Mouse (Mus musculus) liver, postnatal 0 days (tissue): ENCODE measurements around the gene Jmjd8. TPM values are rescaled to one million over a fixed set of nuclear protein-coding genes. Genes with fewer than 3 reads are reported as not detected.
"Not testable (repeated sequence)": the region's sequence is repeated elsewhere in the genome, so short reads cannot be mapped to it uniquely, and the experiment has no call there.

Experiments used
- ATAC-seq: fragments of 200-750 bp; cut with Nextera tagmentation; 2 replicates; pipeline ENCODE4 v1.8.0; 2017; ENCODE audit warnings: mild to moderate bottlenecking, moderate library complexity
- DNase-seq: peaks from one replicate; pipeline ENCODE4 v3.0.0-alpha.2; 2016
- H3K27ac ChIP-seq: fragments of 300-500 bp; sonication (generic); 2 replicates; pipeline ENCODE4 v1.5.1; 2014; ENCODE audit warnings: antibody characterized with exemption, moderate library complexity, mild to moderate bottlenecking, low read depth
- H3K27me3 ChIP-seq: fragments of 300-500 bp; sonication (generic); 2 replicates; pipeline ENCODE4 v1.6.1; 2014; ENCODE audit warnings: low read length, control low read depth, mixed read lengths; ENCODE audit not compliant: insufficient read depth
- H3K36me3 ChIP-seq: fragments of 300-500 bp; sonication (generic); replicated peaks from 2 replicates; pipeline ENCODE4 v1.6.1; 2014; ENCODE audit warnings: mild to moderate bottlenecking, control low read depth, low read length, moderate library complexity, mixed read lengths; ENCODE audit not compliant: insufficient read depth
- H3K4me1 ChIP-seq: fragments of 300-500 bp; sonication (generic); 2 replicates; pipeline ENCODE4 v1.6.1; 2014; ENCODE audit warnings: antibody characterized with exemption, mild to moderate bottlenecking, control low read depth; ENCODE audit not compliant: insufficient read depth
- H3K4me2 ChIP-seq: fragments of 300-500 bp; sonication (generic); 2 replicates; pipeline ENCODE4 v1.6.1; 2014; ENCODE audit warnings: low read depth, mild to moderate bottlenecking, low read length, moderate library complexity, mixed read lengths
- H3K4me3 ChIP-seq: fragments of 300-500 bp; sonication (generic); 2 replicates; pipeline ENCODE4 v1.5.1; 2014; ENCODE audit warnings: low read depth, low read length
- H3K9ac ChIP-seq: fragments of 300-500 bp; sonication (generic); replicated peaks from 2 replicates; pipeline ENCODE4 v1.6.1; 2014; ENCODE audit warnings: mild to moderate bottlenecking, moderate library complexity
- H3K9me3 ChIP-seq: fragments of 300-500 bp; sonication (generic); 2 replicates; pipeline ENCODE4 v1.6.1; 2016; ENCODE audit warnings: mild to moderate bottlenecking, control low read depth, low read length, mixed read lengths
- CTCF ChIP-seq: sonication (generic); IDR thresholded peaks from 2 replicates; pipeline ENCODE4 v1.5.1; 2016; ENCODE audit warnings: antibody characterized with exemption, low read depth
- EP300 ChIP-seq: IDR thresholded peaks from 2 replicates; pipeline ENCODE4 v1.6.1; 2016; ENCODE audit warnings: antibody characterized with exemption, low read depth, mild to moderate bottlenecking
- WGBS: fragments of 180-500 bp; shearing (Covaris S2); extraction: QIAGEN DNeasy Blood & Tissue Kit; methylation state at CpG from one replicate; pipeline ENCODE4 v1.1.7; 2014; ENCODE audit not compliant: insufficient replicate concordance; 5-methylcytosine and 5-hydroxymethylcytosine counted together
- polyA plus RNA-seq: library from polyadenylated mRNA; unstranded; fragments of >200 nt; fragmentation: Nextera tagmentation; extraction: Ambion mirVana; gene quantifications from 2 replicates; pipeline ENCODE4 v1.2.1, GENCODE M21; 2015

Gene Jmjd8
- polyA plus RNA-seq, 1 experiment from 2014 or later: 13.8 TPM

- peak within 1 kb of the TSS; percentile 83 for H3K9ac ChIP-seq
- ATAC-seq (peak; percentile 80), DNase-seq (peak; percentile 79)
- H3K9me3 ChIP-seq: no peaks in the 10 kb centered on the region
- peaks cover 4% of the 10 kb centered on the region; the same call in 1 of the 2 replicates for H3K36me3 ChIP-seq
- WGBS: under 1% methylated on average over 24 of the region's 24 CpGs
- peak within 1 kb of the TSS; percentile 76 for H3K4me3 ChIP-seq
- peaks cover 23% of the 10 kb centered on the region for H3K4me1 ChIP-seq
- H3K27ac ChIP-seq: peak within 1 kb of the TSS; percentile 90
- peak within 1 kb of the TSS; percentile 96 for H3K4me2 ChIP-seq
- no peaks in the 10 kb centered on the region for H3K27me3 ChIP-seq
- TF ChIP-seq CTCF (no peak; the same call in 1 of the 2 replicates), EP300 (no peak)
These were observed 40.0 kb downstream of the Jmjd8 start, which contains the start of gene Mcrip2 for GRCm38 (mm10) chr17:25868601-25869191. Gene Mcrip2 (minus strand): TSS chr17:25868764.

GRCm38 (mm10) chr17:25869498-25869897 lies 40.8 kb downstream of the Jmjd8 start:
- TF ChIP-seq CTCF (no peak), EP300 (no peak)
- no peak for ATAC-seq
- WGBS: 84% methylated on average over 8 of the region's 8 CpGs

GRCm38 (mm10) chr17:25869954-25870353 lies 41.3 kb downstream of the Jmjd8 start:
- Histone ChIP-seq H3K27ac (no peak overlapping the region), H3K36me3 (no peaks in the 10 kb centered on the region), H3K4me3 (no peak overlapping the region), H3K4me1 (peaks cover 31% of the 10 kb centered on the region), H3K9ac (no peak overlapping the region), H3K4me2 (no peak overlapping the region), H3K27me3 (no peaks in the 10 kb centered on the region), H3K9me3 (no peaks in the 10 kb centered on the region)
- TF ChIP-seq CTCF (no peak), EP300 (no peak)
- 84% methylated on average over 2 of the region's 2 CpGs for WGBS
- DNase-seq: no peak
- ATAC-seq: no peak

More at GRCm38 (mm10) chr17:25869498-25869897, 40.8 kb downstream of the Jmjd8 start:
- Histone ChIP-seq H3K4me3 (no peak overlapping the region), H3K4me2 (no peak overlapping the region), H3K36me3 (no peaks in the 10 kb centered on the region), H3K27me3 (no peaks in the 10 kb centered on the region), H3K4me1 (peaks cover 30% of the 10 kb centered on the region), H3K9me3 (no peaks in the 10 kb centered on the region), H3K27ac (no peak overlapping the region), H3K9ac (no peak overlapping the region)
- DNase-seq: no peak

- not testable (repeated sequence) for H3K27me3 ChIP-seq, DNase-seq, ATAC-seq, H3K9me3 ChIP-seq, H3K4me2 ChIP-seq, H3K36me3 ChIP-seq, H3K27ac ChIP-seq, H3K4me3 ChIP-seq, H3K9ac ChIP-seq
- H3K4me1 ChIP-seq: peaks cover 34% of the 10 kb centered on the region
These were observed 42.9 kb downstream of the Jmjd8 start for GRCm38 (mm10) chr17:25871566-25871965.

- Histone ChIP-seq H3K27ac (no peak overlapping the region), H3K9me3 (no peaks in the 10 kb centered on the region), H3K27me3 (no peaks in the 10 kb centered on the region), H3K4me3 (no peak overlapping the region), H3K4me1 (peaks cover 35% of the 10 kb centered on the region), H3K36me3 (no peaks in the 10 kb centered on the region; the same call in 1 of the 2 replicates), H3K4me2 (no peak overlapping the region), H3K9ac (no peak overlapping the region)
- ATAC-seq (no peak), DNase-seq (no peak)
- TF ChIP-seq EP300: no peak
- TF ChIP-seq CTCF: no peak
- 86% methylated on average over 3 of the region's 3 CpGs for WGBS
These were observed 44.0 kb downstream of the Jmjd8 start for GRCm38 (mm10) chr17:25872676-25873075.

GRCm38 (mm10) chr17:25873405-25874147 lies 44.9 kb downstream of the Jmjd8 start:
- no peak for TF ChIP-seq CTCF
- TF ChIP-seq EP300: no peak
- no peaks in the 10 kb centered on the region for H3K9me3 ChIP-seq
- no peaks in the 10 kb centered on the region for H3K27me3 ChIP-seq
- DNase-seq: no peak
- no peak for ATAC-seq
- peaks cover 4% of the 10 kb centered on the region for H3K36me3 ChIP-seq
- 70% methylated on average over 11 of the region's 11 CpGs for WGBS
- peak overlapping the region; percentile 69; the same call in 1 of the 2 replicates for H3K4me3 ChIP-seq
- no peak overlapping the region for H3K27ac ChIP-seq
- H3K9ac ChIP-seq: no peak overlapping the region
- H3K4me2 ChIP-seq: 0 out of 2 replicates have a peak overlapping the region, but pooled peaks have one; percentile 85
- peaks cover 28% of the 10 kb centered on the region for H3K4me1 ChIP-seq
